Mouse (Mus musculus) hindbrain, embryonic 12.5 days (tissue): ENCODE measurements at regions not wholly inside any gene's neighbourhood (a gene's known extent, or its start where the extent isn't known, plus 50 kb on each side); places are given as distances from the start of the nearest gene placed in this dataset.

Experiments
- ATAC-seq: fragments of 200-750 bp; cut with Nextera tagmentation; 2 replicates; pipeline ENCODE4 v1.8.0; 2017; ENCODE audit warnings: moderate TSS enrichment; ENCODE audit not compliant: low FRiP score
- H3K27ac ChIP-seq: fragments of 300-500 bp; sonication (generic); 2 replicates; pipeline ENCODE4 v1.5.1; 2016; ENCODE audit warnings: mild to moderate bottlenecking
- H3K27me3 ChIP-seq: fragments of 300-500 bp; sonication (generic); 2 replicates; pipeline ENCODE4 v1.6.1; 2016; ENCODE audit warnings: mild to moderate bottlenecking
- H3K36me3 ChIP-seq: fragments of 300-500 bp; sonication (generic); 2 replicates; pipeline ENCODE4 v1.6.1; 2016; ENCODE audit warnings: mild to moderate bottlenecking
- H3K4me1 ChIP-seq: fragments of 300-500 bp; sonication (generic); 2 replicates; pipeline ENCODE4 v1.6.1; 2016
- H3K4me2 ChIP-seq: fragments of 300-500 bp; sonication (generic); replicated peaks from 2 replicates; pipeline ENCODE4 v1.6.1; 2016; ENCODE audit warnings: mild to moderate bottlenecking
- H3K4me3 ChIP-seq: fragments of 300-500 bp; sonication (generic); 2 replicates; pipeline ENCODE4 v1.5.1; 2016; ENCODE audit warnings: mild to moderate bottlenecking
- H3K9ac ChIP-seq: fragments of 300-500 bp; sonication (generic); 2 replicates; pipeline ENCODE4 v1.6.1; 2016; ENCODE audit warnings: mild to moderate bottlenecking, moderate library complexity
- H3K9me3 ChIP-seq: fragments of 300-500 bp; sonication (generic); replicated peaks from 2 replicates; pipeline ENCODE4 v1.6.1; 2016; ENCODE audit warnings: mild to moderate bottlenecking
- WGBS: fragments of 180-500 bp; shearing (Covaris S2); methylation state at CpG from one replicate; pipeline ENCODE4 v1.1.7; 2016; 5-methylcytosine and 5-hydroxymethylcytosine counted together

GRCm38 (mm10) chr12:51294971-51295477, 52.8 kb upstream of the G2e3 start:
- Histone ChIP-seq H3K4me1 (no peaks in the 10 kb centered on the region), H3K27me3 (no peaks in the 10 kb centered on the region), H3K4me2 (no peak overlapping the region), H3K27ac (no peak overlapping the region), H3K9me3 (no peaks in the 10 kb centered on the region), H3K36me3 (no peaks in the 10 kb centered on the region), H3K4me3 (no peak overlapping the region), H3K9ac (no peak overlapping the region)
- no peak for ATAC-seq
- 92% methylated on average over 4 of the region's 4 CpGs for WGBS

- ATAC-seq, result no peak
- Histone ChIP-seq H3K4me3 (no peak overlapping the region), H3K27ac (no peak overlapping the region), H3K9me3 (no peaks in the 10 kb centered on the region), H3K9ac (no peak overlapping the region), H3K4me2 (no peak overlapping the region), H3K36me3 (no peaks in the 10 kb centered on the region), H3K27me3 (no peaks in the 10 kb centered on the region), H3K4me1 (no peaks in the 10 kb centered on the region)
- WGBS, result 93% methylated on average over 1 of the region's 1 CpGs
Observed at GRCm38 (mm10) chr12:51278358-51278757, 69.5 kb upstream of the G2e3 start.

GRCm38 (mm10) chr12:51275818-51276538, 71.9 kb upstream of the G2e3 start:
- Histone ChIP-seq H3K27ac (no peak overlapping the region), H3K4me3 (no peak overlapping the region), H3K9ac (no peak overlapping the region), H3K36me3 (no peaks in the 10 kb centered on the region), H3K27me3 (no peaks in the 10 kb centered on the region), H3K4me1 (no peaks in the 10 kb centered on the region), H3K9me3 (no peaks in the 10 kb centered on the region), H3K4me2 (no peak overlapping the region)
- WGBS, result 51% methylated on average over 14 of the region's 14 CpGs
- no peak; the same call in 1 of the 2 replicates for ATAC-seq

- ATAC-seq, result no peak
- no peaks in the 10 kb centered on the region for H3K4me1 ChIP-seq
- no peak overlapping the region for H3K9ac ChIP-seq
- 80% methylated on average over 5 of the region's 5 CpGs for WGBS
- H3K36me3 ChIP-seq, result no peaks in the 10 kb centered on the region
- H3K27ac ChIP-seq, result no peak overlapping the region
- no peaks in the 10 kb centered on the region for H3K27me3 ChIP-seq
- H3K4me2 ChIP-seq, result no peak overlapping the region
- no peaks in the 10 kb centered on the region for H3K9me3 ChIP-seq
- no peak overlapping the region for H3K4me3 ChIP-seq
Observed at GRCm38 (mm10) chr12:51273486-51273885, 74.4 kb upstream of the G2e3 start.

- Histone ChIP-seq H3K27ac (no peak overlapping the region), H3K4me3 (no peak overlapping the region)
Observed at GRCm38 (mm10) chr12:51242839-51243238, 105.0 kb upstream of the G2e3 start.

GRCm38 (mm10) chr12:51241131-51241781, 106.6 kb upstream of the G2e3 start:
- WGBS, result 89% methylated on average over 7 of the region's 7 CpGs
- no peak for ATAC-seq
- H3K9me3 ChIP-seq, result no peaks in the 10 kb centered on the region
- no peak overlapping the region for H3K4me2 ChIP-seq
- H3K4me3 ChIP-seq, result no peak overlapping the region
- no peaks in the 10 kb centered on the region for H3K36me3 ChIP-seq
- H3K27ac ChIP-seq, result no peak overlapping the region
- no peaks in the 10 kb centered on the region for H3K4me1 ChIP-seq
- no peak overlapping the region for H3K9ac ChIP-seq
- no peaks in the 10 kb centered on the region for H3K27me3 ChIP-seq

More at GRCm38 (mm10) chr12:51242839-51243238, 105.0 kb upstream of the G2e3 start:
- Histone ChIP-seq H3K9me3 (no peaks in the 10 kb centered on the region), H3K4me2 (no peak overlapping the region), H3K9ac (no peak overlapping the region), H3K36me3 (no peaks in the 10 kb centered on the region), H3K27me3 (no peaks in the 10 kb centered on the region), H3K4me1 (no peaks in the 10 kb centered on the region)
- WGBS, result 85% methylated on average over 7 of the region's 7 CpGs
- ATAC-seq, result no peak

- Histone ChIP-seq H3K4me3 (no peak overlapping the region), H3K9ac (no peak overlapping the region), H3K9me3 (no peaks in the 10 kb centered on the region), H3K4me1 (no peaks in the 10 kb centered on the region), H3K27ac (no peak overlapping the region), H3K4me2 (no peak overlapping the region), H3K36me3 (no peaks in the 10 kb centered on the region), H3K27me3 (no peaks in the 10 kb centered on the region)
- 42% methylated on average over 2 of the region's 2 CpGs for WGBS
- no peak for ATAC-seq
Observed at GRCm38 (mm10) chr12:51211691-51212090, 136.2 kb upstream of the G2e3 start.

GRCm38 (mm10) chr12:51196289-51196688, 151.6 kb upstream of the G2e3 start:
- H3K4me1 ChIP-seq, result no peaks in the 10 kb centered on the region
- H3K27me3 ChIP-seq, result no peaks in the 10 kb centered on the region
- H3K36me3 ChIP-seq, result no peaks in the 10 kb centered on the region
- H3K4me2 ChIP-seq, result no peak overlapping the region
- H3K4me3 ChIP-seq, result no peak overlapping the region
- no peak overlapping the region for H3K27ac ChIP-seq
- ATAC-seq, result no peak
- WGBS, result 77% methylated on average over 5 of the region's 5 CpGs
- H3K9me3 ChIP-seq, result no peaks in the 10 kb centered on the region
- no peak overlapping the region for H3K9ac ChIP-seq

GRCm38 (mm10) chr12:51195136-51195535, 152.7 kb upstream of the G2e3 start:
- H3K36me3 ChIP-seq, result no peaks in the 10 kb centered on the region
- no peaks in the 10 kb centered on the region for H3K9me3 ChIP-seq
- ATAC-seq, result no peak
- no peak overlapping the region for H3K27ac ChIP-seq
- H3K27me3 ChIP-seq, result no peaks in the 10 kb centered on the region
- 82% methylated on average over 8 of the region's 8 CpGs for WGBS
- no peak overlapping the region for H3K4me3 ChIP-seq
- H3K4me1 ChIP-seq, result peaks cover 3% of the 10 kb centered on the region; the same call in 1 of the 2 replicates
- no peak overlapping the region for H3K9ac ChIP-seq
- H3K4me2 ChIP-seq, result no peak overlapping the region

GRCm38 (mm10) chr12:51190754-51191153, 157.1 kb upstream of the G2e3 start:
- WGBS, result 23% methylated on average over 1 of the region's 1 CpGs
- peaks cover 3% of the 10 kb centered on the region; the same call in 1 of the 2 replicates for H3K4me1 ChIP-seq
- no peak for ATAC-seq
- H3K27ac ChIP-seq, result no peak overlapping the region
- no peak overlapping the region for H3K4me3 ChIP-seq
- no peaks in the 10 kb centered on the region for H3K27me3 ChIP-seq
- H3K9me3 ChIP-seq, result no peaks in the 10 kb centered on the region
- H3K36me3 ChIP-seq, result no peaks in the 10 kb centered on the region
- H3K9ac ChIP-seq, result no peak overlapping the region
- H3K4me2 ChIP-seq, result no peak overlapping the region

- Histone ChIP-seq H3K4me1 (peaks cover 3% of the 10 kb centered on the region; the same call in 1 of the 2 replicates), H3K4me2 (no peak overlapping the region), H3K36me3 (no peaks in the 10 kb centered on the region), H3K9me3 (no peaks in the 10 kb centered on the region), H3K9ac (no peak overlapping the region), H3K4me3 (no peak overlapping the region), H3K27me3 (no peaks in the 10 kb centered on the region), H3K27ac (no peak overlapping the region)
- 70% methylated on average over 5 of the region's 5 CpGs for WGBS
- ATAC-seq, result no peak
Observed at GRCm38 (mm10) chr12:51190186-51190585, 157.7 kb upstream of the G2e3 start.

GRCm38 (mm10) chr12:51188229-51188628, 159.6 kb upstream of the G2e3 start:
- peak; percentile 73; the same call in 1 of the 2 replicates for ATAC-seq
- Histone ChIP-seq H3K27ac (no peak overlapping the region), H3K27me3 (no peaks in the 10 kb centered on the region), H3K9me3 (no peaks in the 10 kb centered on the region), H3K4me3 (no peak overlapping the region), H3K9ac (no peak overlapping the region), H3K4me2 (no peak overlapping the region), H3K36me3 (no peaks in the 10 kb centered on the region), H3K4me1 (peaks cover 3% of the 10 kb centered on the region; the same call in 1 of the 2 replicates)

- Histone ChIP-seq H3K4me1 (peaks cover 3% of the 10 kb centered on the region; the same call in 1 of the 2 replicates), H3K9me3 (no peaks in the 10 kb centered on the region), H3K27ac (no peak overlapping the region), H3K4me3 (no peak overlapping the region), H3K36me3 (no peaks in the 10 kb centered on the region), H3K4me2 (no peak overlapping the region), H3K9ac (no peak overlapping the region), H3K27me3 (no peaks in the 10 kb centered on the region)
- WGBS, result 77% methylated on average over 6 of the region's 6 CpGs
- no peak for ATAC-seq
Observed at GRCm38 (mm10) chr12:51187726-51188125, 160.1 kb upstream of the G2e3 start.
